Mouse (Mus musculus) thymus, adult 18-20 months (tissue): ENCODE data around the gene Srp54a.
"Not testable (repeated sequence)": the region's sequence is repeated elsewhere in the genome, so short reads cannot be mapped to it uniquely, and the experiment has no call there.

Source experiments
- DNase-seq, 2 experiments: peaks; one replicate each; pipeline ENCODE4 v3.0.0; 2022; ENCODE audit warnings: mixed read lengths in 2 of 2

Srp54a gene

DNA sequence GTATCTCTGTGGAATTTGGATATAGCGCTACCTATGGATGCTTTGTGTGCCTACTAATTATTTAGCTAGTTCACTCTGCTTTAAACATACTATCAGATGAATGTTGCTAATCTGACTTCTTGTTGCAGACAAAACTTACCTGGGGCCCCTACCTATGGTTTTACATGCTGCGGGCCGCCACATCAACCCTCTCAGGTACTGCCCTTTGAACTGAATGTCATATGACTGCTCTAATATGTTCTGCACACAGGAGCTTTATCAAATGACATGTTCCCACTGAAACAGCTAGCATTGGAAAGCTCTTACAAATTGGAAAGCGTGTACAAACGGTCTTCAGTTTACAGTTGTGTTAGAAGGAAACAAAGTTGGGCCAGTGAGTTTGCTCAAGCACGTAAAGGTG is 55.5 kb downstream of the Srp54a start:
- not testable (repeated sequence) for DNase-seq

- DNase-seq: not testable (repeated sequence)
Observed at GRCm38 (mm10) chr12:55137859-55138258, 57.8 kb downstream of the Srp54a start.

GRCm38 (mm10) chr12:55154559-55155448 is 74.7 kb downstream of the Srp54a start, which contains the start of gene Srp54b:
Gene Srp54b (plus strand): TSS chr12:55155104.
- not testable (repeated sequence) for DNase-seq

DNA sequence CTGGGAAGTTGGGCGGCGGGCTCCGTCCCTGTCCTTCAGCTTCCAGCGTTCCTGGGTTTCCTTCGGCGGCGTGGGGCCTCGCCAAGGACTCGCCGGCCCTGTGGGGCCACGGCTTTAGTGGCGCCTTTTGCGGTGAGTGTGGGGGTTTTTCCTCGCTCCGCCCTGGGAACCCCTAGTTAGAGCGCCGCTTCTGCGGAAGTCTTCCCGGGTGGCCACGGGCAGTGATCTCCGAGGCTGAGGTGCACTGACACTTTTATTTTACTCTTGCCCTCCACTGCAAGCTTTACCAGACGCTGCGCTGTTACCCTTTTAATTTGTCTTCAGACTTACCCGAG is 75.4 kb downstream of the Srp54a start:
- not testable (repeated sequence) for DNase-seq
